Mouse (Mus musculus): ENCODE results near the gene Sgcd. TPM values are rescaled to one million over a fixed set of nuclear protein-coding genes. Genes with fewer than 3 reads are reported as not detected.

The Sgcd gene
- polyA plus RNA-seq, 1 experiment: 0.07 TPM

DNA sequence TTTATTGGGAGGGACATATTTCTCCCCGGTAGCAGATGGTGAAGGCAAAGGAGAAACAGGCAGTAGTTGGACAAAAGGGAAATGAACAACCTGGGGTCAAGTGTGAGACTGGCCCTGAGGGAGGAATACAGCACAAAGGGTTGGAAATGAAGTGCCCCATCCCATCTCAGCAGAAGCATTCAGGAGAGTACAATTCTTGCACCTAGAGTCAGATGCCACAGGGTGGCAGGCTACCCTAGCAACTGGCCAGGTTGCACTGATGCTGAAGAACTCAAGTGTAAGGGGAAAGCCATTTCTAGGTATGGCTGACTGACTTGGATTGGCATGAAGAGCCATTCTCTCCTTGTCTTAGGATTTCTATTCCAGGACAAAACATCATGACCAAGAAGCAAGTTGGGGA is 1124.0 kb downstream of the Sgcd start:
- TF ChIP-seq POLR2A (IDR thresholded peaks at IDR 0.05; ENCODE audit: control insufficient read depth, low read depth, low read length) (no peak), CTCF (IDR thresholded peaks at IDR 0.05; ENCODE audit: control insufficient read depth, insufficient read depth, insufficient replicate concordance, low read depth, low read length) (peak; percentile 30; the same call in 1 of the 2 replicates)
- Histone ChIP-seq H3K27me3 (ENCODE audit: control insufficient read depth, insufficient read depth, low read length) (no peaks in the 10 kb centered on the region), H3K36me3 (ENCODE audit: control insufficient read depth, insufficient read depth, low read length) (no peaks in the 10 kb centered on the region), H3K27ac (ENCODE audit: control insufficient read depth, insufficient read depth, low read depth, low read length) (no peak overlapping the region), H3K4me1 (ENCODE audit: control insufficient read depth, insufficient read depth, low read length) (peaks cover 2% of the 10 kb centered on the region; the same call in 1 of the 2 replicates), H3K4me3 (ENCODE audit: control insufficient read depth, low read depth, low read length) (no peak overlapping the region)

DNA sequence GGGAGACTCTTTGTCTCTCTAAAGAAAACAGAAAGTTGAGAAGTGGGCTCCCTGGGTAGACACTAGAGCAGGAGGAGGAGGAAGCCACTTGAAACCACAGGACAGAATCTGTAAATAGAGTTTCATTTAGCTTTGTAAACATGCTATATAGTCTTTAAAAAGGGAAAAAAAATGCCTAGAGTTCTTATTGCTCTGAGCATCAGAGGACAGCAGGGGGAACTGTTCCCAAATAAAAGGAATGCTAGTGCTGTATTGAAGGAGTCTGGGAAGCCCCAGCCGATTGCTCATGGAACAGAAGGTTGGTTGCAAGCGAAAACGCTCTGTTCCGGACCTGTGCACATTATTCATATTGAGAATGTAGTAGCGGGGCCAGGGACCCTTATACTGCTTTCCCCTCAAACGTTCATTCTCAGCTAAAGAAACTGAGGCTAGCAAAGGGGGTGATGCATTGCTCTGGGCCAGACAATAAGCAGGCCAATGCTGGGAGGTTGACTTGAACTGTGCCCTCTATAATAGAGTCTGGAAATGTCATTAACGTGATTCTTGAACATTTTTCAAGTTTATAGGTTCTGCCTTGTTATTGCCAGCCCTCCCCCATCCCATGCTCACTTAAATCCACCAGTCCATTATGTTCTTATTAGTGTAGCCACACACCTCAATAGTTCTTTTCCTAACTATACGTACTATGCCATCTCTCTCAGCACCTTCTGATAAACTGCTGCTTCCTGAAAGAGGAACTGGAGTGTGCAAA is 1140.4 kb downstream of the Sgcd start:
- Histone ChIP-seq H3K36me3 (ENCODE audit: control insufficient read depth, insufficient read depth, low read length) (no peaks in the 10 kb centered on the region), H3K4me3 (ENCODE audit: control insufficient read depth, low read depth, low read length) (no peak overlapping the region), H3K4me1 (ENCODE audit: control insufficient read depth, insufficient read depth, low read length) (no peaks in the 10 kb centered on the region), H3K27me3 (ENCODE audit: control insufficient read depth, insufficient read depth, low read length) (no peaks in the 10 kb centered on the region), H3K27ac (ENCODE audit: control insufficient read depth, insufficient read depth, low read depth, low read length) (no peak overlapping the region)
- no peak for TF ChIP-seq CTCF (IDR thresholded peaks at IDR 0.05; ENCODE audit: control insufficient read depth, insufficient read depth, insufficient replicate concordance, low read depth, low read length)
- TF ChIP-seq POLR2A (IDR thresholded peaks at IDR 0.05; ENCODE audit: control insufficient read depth, low read depth, low read length): no peak

DNA sequence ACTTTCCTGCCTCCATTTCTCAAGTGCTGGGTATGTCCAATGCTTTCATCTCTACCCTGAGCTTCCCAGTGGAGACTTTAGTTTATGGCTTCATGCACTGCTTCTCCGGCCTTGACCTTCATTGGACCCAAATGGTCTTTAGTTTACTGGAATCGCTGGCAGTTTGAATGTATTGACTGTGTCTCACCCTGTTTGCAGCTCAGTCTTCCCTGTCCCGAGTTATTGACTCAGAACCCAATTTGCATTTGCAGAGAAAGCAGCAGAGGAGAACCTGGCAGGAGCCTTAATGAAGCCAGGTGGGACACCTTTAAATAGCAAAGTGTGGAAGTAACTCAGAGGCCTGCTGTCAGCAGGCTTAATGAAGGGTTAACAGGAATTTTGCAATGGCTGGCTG is 1140.9 kb downstream of the Sgcd start:
- Histone ChIP-seq H3K4me1 (ENCODE audit: control insufficient read depth, insufficient read depth, low read length) (no peaks in the 10 kb centered on the region), H3K36me3 (ENCODE audit: control insufficient read depth, insufficient read depth, low read length) (no peaks in the 10 kb centered on the region), H3K27ac (ENCODE audit: control insufficient read depth, insufficient read depth, low read depth, low read length) (no peak overlapping the region), H3K27me3 (ENCODE audit: control insufficient read depth, insufficient read depth, low read length) (no peaks in the 10 kb centered on the region), H3K4me3 (ENCODE audit: control insufficient read depth, low read depth, low read length) (no peak overlapping the region)
- no peak for TF ChIP-seq CTCF (IDR thresholded peaks at IDR 0.05; ENCODE audit: control insufficient read depth, insufficient read depth, insufficient replicate concordance, low read depth, low read length)
- TF ChIP-seq POLR2A (IDR thresholded peaks at IDR 0.05; ENCODE audit: control insufficient read depth, low read depth, low read length): no peak

DNA sequence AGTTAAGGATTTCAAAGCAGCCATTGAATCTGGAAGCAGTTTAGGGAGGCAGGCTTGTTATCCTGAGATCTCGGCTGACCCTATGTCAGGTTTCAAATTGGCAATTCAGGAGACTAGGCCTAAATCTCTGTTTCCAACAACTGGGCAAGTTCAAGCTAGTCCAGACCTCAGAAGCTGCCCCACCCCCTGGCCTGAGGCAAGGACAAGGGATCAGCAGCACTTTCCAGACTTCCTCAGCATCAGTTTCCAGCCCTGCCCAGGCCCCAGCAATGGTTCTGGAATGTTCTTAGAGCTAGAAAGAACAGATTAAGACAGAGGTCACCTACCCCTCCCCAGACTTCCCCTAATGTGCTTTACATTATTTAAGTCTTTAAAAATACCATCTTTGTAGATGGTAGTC is 1142.1 kb downstream of the Sgcd start:
- H3K36me3 ChIP-seq (ENCODE audit: control insufficient read depth, insufficient read depth, low read length): no peaks in the 10 kb centered on the region
- H3K4me3 ChIP-seq (ENCODE audit: control insufficient read depth, low read depth, low read length): no peak overlapping the region
- H3K27ac ChIP-seq (ENCODE audit: control insufficient read depth, insufficient read depth, low read depth, low read length): no peak overlapping the region
- no peak for TF ChIP-seq POLR2A (IDR thresholded peaks at IDR 0.05; ENCODE audit: control insufficient read depth, low read depth, low read length)
- TF ChIP-seq CTCF (IDR thresholded peaks at IDR 0.05; ENCODE audit: control insufficient read depth, insufficient read depth, insufficient replicate concordance, low read depth, low read length): no peak
- no peaks in the 10 kb centered on the region for H3K4me1 ChIP-seq (ENCODE audit: control insufficient read depth, insufficient read depth, low read length)
- no peaks in the 10 kb centered on the region for H3K27me3 ChIP-seq (ENCODE audit: control insufficient read depth, insufficient read depth, low read length)

Data from testis, adult 2 months (tissue).